Comparison of ENCODE assay signal across 20 mouse cellular contexts in the genomic region with DNA sequence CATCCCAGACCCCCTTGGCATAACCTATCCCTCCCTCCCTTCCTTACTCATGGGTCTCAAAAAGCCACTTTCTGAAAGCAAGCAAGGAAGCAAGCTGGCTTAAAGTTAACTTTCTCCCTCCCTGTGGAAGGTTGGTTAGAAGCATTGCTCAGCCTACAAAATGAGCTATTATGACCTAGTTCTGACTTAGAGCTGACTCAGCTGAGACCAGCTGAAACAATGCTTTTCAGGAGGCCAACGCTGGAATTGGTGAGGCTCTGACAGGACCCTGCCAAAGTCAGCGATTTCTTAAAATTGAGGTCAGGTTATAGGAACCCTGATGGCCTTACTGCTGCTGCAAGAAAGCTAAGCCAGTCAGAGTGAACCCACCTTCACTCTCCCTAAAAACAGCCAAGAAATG.
DNase-seq lines count a peak whose midpoint lies in the region; ATAC-seq lines count a peak whose summit lies in the region.
"Had no signal": no experiment of that assay in that cellular context is flagged by ENCODE, and none has a peak within 500 bp of the region (broad histone marks: within the 10 kb centered on the region; RNA-seq: fewer than 3 reads in every experiment).

No protein-coding gene starts in this region.

- no peak overlapping the region for H3K27ac ChIP-seq in heart, embryonic 11.5 days (ENCODE audit: low read depth, low read length)
- no peak overlapping the region for H3K27ac ChIP-seq in midbrain, embryonic 13.5 days
- H3K27ac ChIP-seq: embryonic facial prominence, embryonic 15.5 days; forebrain, embryonic 15.5 days; gastrocnemius, adult 2 months; hindbrain, embryonic 12.5 days had no signal

- H3K27me3 ChIP-seq in heart, embryonic 11.5 days (ENCODE audit: control insufficient read depth, insufficient read depth, low read length) = no peaks in the 10 kb centered on the region
- no peaks in the 10 kb centered on the region for H3K27me3 ChIP-seq in midbrain, embryonic 13.5 days
- H3K27me3 ChIP-seq: embryonic facial prominence, embryonic 15.5 days; forebrain, embryonic 15.5 days; hindbrain, embryonic 12.5 days had no signal

- 85% methylated on average over 2 of the region's 2 CpGs for WGBS in heart, embryonic 11.5 days (ENCODE audit: insufficient replicate concordance)
- 82% methylated on average over 2 of the region's 2 CpGs for WGBS in midbrain, embryonic 13.5 days

- H3K9me3 ChIP-seq in heart, embryonic 11.5 days (replicated peaks; ENCODE audit: control insufficient read depth, low read length) = no peaks in the 10 kb centered on the region
- H3K9me3 ChIP-seq in midbrain, embryonic 13.5 days = no peaks in the 10 kb centered on the region
- H3K9me3 ChIP-seq: embryonic facial prominence, embryonic 15.5 days; forebrain, embryonic 15.5 days; hindbrain, embryonic 12.5 days had no signal

- H3K4me2 ChIP-seq in heart, embryonic 11.5 days = no peak overlapping the region
- H3K4me2 ChIP-seq in midbrain, embryonic 13.5 days (replicated peaks) = no peak overlapping the region
- H3K4me2 ChIP-seq: embryonic facial prominence, embryonic 15.5 days; forebrain, embryonic 15.5 days; hindbrain, embryonic 12.5 days had no signal

- no peak overlapping the region for H3K9ac ChIP-seq in heart, embryonic 11.5 days (ENCODE audit: low read depth, low read length)
- H3K9ac ChIP-seq in midbrain, embryonic 13.5 days (replicated peaks) = no peak overlapping the region
- H3K9ac ChIP-seq: embryonic facial prominence, embryonic 15.5 days; forebrain, embryonic 15.5 days; hindbrain, embryonic 12.5 days had no signal

- DNase-seq in adrenal gland, postnatal 14 days = peak; percentile 12
- no peak for DNase-seq in adrenal gland, postnatal 4 days (ENCODE audit: low spot score in 2 of 2)
- DNase-seq in heart, adult 11 months = peak; percentile 83
- DNase-seq in brain, adult 2 months (ENCODE audit: low read depth, low spot score) = peak; percentile 52
- DNase-seq: cerebellum, adult 2 months; cerebellum, postnatal 14 days; embryo, embryonic 11 days; gastrocnemius, adult 2 months; gastrocnemius, postnatal 25 days; heart, postnatal 10 days; heart, postnatal 4 days; kidney, adult 8-10 months had no signal

- no peak for ATAC-seq in heart, embryonic 11.5 days (replicated peaks; ENCODE audit: insufficient number of reproducible peaks, low FRiP score, low TSS enrichment)
- ATAC-seq in midbrain, embryonic 13.5 days = no peak
- ATAC-seq: forebrain, embryonic 15.5 days; hindbrain, embryonic 16.5 days; inflammation-experienced regulatory T-cells, adult 6 months; intestine, postnatal 0 days had no signal

- no peak overlapping the region for H3K4me3 ChIP-seq in heart, embryonic 11.5 days (ENCODE audit: low read depth, low read length)
- H3K4me3 ChIP-seq in midbrain, embryonic 13.5 days (replicated peaks) = no peak overlapping the region
- H3K4me3 ChIP-seq: embryonic facial prominence, embryonic 15.5 days; forebrain, embryonic 15.5 days; gastrocnemius, adult 2 months; hindbrain, embryonic 12.5 days had no signal

- no peaks in the 10 kb centered on the region for H3K36me3 ChIP-seq in heart, embryonic 11.5 days (ENCODE audit: control insufficient read depth, insufficient read depth, low read length)
- no peaks in the 10 kb centered on the region for H3K36me3 ChIP-seq in midbrain, embryonic 13.5 days
- H3K36me3 ChIP-seq: embryonic facial prominence, embryonic 15.5 days; forebrain, embryonic 15.5 days; hindbrain, embryonic 12.5 days had no signal

- peaks cover 2% of the 10 kb centered on the region; the same call in 1 of the 2 replicates for H3K4me1 ChIP-seq in heart, embryonic 11.5 days (ENCODE audit: control insufficient read depth, insufficient read depth, low read length)
- peaks cover 8% of the 10 kb centered on the region for H3K4me1 ChIP-seq in midbrain, embryonic 13.5 days (replicated peaks)
- H3K4me1 ChIP-seq: embryonic facial prominence, embryonic 15.5 days had no signal

Comparison
In these comparisons a context has a peak if more than half of its experiments do, and no peak if none do; other contexts are left out.
1. DNase-seq: peak in adrenal gland, postnatal 14 days (single experiment), heart, adult 11 months (single experiment) and brain, adult 2 months (single experiment); none in adrenal gland, postnatal 4 days (0 of 2).